Mouse (Mus musculus) left cerebral cortex, postnatal 4 days (tissue): ENCODE results near the gene Adgrv1. TPM values are rescaled to one million over a fixed set of nuclear protein-coding genes. Genes with fewer than 3 reads are reported as not detected.

Experiments
- DNase-seq: peaks from one replicate; pipeline ENCODE4 v3.0.0-alpha.2; 2022
- intact Hi-C: fragments of 180-260 bp; cut with DNase I; formaldehyde crosslinking; loops from one replicate; pipeline ENCODE4 v1.15.1; 2025
- total RNA-seq, 2 experiments: library from RNA; stranded (reverse); gene quantifications; 2 replicates each; pipeline ENCODE4 v1.2.3; 2021

The Adgrv1 gene
- total RNA-seq, 2 experiments from 2014 or later = 8.8 to 9.2 TPM

DNA sequence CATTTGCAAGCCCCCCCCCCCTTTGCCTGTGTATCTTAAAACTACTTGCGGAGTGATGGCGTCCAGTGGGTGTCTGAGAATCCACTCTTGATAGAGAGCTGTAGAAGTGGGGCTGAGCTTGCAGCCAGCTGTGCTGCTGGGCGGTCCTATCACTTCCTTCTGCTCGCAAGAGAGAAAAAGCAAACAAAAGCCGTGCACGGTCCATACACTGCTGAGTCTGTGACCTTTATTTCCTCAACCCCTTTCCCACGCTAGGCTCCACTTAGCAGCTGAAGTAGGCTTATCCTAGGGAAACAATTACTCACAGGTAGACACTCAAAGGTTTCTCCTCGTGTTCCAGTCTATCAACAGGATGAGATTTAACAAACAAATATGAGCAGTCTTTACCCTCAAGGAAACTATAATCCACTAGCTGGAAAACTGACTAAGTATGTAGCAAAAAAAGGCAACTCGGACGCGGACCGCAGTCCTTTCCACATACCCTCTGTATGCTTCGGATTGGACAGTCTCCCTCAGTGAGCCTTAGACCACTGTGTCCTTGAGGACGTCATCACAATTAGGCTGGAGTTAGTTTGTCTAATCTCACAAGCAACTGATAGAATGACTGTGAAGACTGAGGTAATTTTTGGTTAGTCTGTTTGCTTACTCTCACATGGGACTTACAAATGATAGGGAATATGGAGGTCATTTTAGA, 281.3 kb downstream of the Adgrv1 start:
- intact Hi-C loops = no loop called here
- DNase-seq = no peak

GRCm38 (mm10) chr13:81347261-81347980, 285.5 kb downstream of the Adgrv1 start:
- no peak for DNase-seq
- intact Hi-C loops = no loop called here

DNA sequence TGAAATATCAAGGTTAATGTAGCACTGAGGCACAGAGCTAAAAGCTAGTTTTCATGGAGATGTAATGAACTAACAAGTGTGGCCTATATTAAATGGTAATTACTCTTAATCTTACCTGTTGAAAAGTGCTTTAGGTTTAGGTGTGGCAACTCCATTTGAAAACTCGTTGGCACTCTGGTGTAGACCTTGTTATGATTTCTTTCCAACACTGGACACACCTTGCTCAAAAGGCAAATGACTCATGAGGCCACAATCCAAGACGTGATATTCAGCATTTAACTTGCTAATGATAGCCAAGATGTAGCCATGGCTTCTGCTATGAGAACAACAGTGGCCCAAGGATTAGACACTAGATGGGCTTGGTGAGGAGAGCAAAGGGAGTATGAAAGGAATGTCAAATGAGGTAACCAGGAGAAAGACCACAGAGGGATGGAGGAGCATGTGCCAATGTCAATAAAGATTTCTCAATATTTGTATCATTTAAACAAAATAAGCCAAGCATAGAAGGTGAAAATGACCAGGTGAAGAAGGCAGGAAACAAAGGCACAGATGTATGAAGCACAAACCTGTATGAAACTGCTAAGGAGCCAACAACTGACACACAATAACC, 289.9 kb downstream of the Adgrv1 start:
- intact Hi-C loops = no loop called here
- DNase-seq = no peak

GRCm38 (mm10) chr13:81335241-81335640, 297.7 kb downstream of the Adgrv1 start:
- no peak for DNase-seq
- intact Hi-C loops = no loop called here

GRCm38 (mm10) chr13:81332018-81332417, 300.9 kb downstream of the Adgrv1 start:
- DNase-seq = no peak
- intact Hi-C loops = no loop called here

DNA sequence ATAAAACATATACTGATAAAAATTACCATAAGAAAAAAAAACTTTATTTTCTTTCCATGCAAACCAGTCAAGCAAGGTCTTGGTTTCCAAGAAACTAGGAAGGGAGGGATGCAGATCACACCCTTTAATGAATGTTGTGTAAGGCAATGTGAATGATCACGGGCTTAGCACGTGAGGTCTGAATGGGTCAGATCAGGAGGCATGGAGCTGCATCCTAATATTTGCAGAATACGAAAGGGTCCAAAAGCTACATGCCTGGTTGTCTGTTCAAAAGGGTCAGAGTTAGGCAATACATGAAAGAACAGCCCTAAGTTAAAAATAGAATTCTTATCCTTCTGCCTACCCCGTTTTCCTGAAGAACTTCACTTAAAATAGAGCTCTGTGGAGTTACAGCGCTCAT, 303.2 kb downstream of the Adgrv1 start:
- no peak for DNase-seq
- intact Hi-C loops = no loop called here

- intact Hi-C loops = no loop called here
- DNase-seq = no peak
Observed at GRCm38 (mm10) chr13:81328181-81328580, 304.8 kb downstream of the Adgrv1 start.

GRCm38 (mm10) chr13:81325606-81326215, 307.2 kb downstream of the Adgrv1 start:
- DNase-seq = no peak
- intact Hi-C loops = no loop called here

- DNase-seq = no peak
- intact Hi-C loops = no loop called here
Observed at GRCm38 (mm10) chr13:81323546-81324316, 309.2 kb downstream of the Adgrv1 start.

DNA sequence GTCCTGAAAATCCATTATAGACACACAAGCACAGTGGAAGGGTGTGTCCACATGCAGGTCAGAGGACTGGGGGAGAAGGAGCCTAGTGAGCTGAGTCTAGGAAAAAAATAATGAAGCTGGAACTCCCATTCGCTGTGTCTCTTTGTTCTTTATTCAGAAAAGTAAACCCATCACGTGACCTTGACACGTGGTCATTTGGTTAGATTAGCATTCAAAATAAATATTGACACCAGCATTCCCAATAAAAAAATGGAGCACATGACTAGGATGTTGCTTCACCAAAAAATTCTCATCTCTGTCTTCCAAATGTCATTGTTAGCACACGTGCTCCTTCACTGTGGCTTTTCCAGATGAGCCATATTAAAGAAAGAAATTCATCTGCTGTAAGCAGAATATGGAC, 316.4 kb downstream of the Adgrv1 start:
- intact Hi-C loops = loop anchor here (5.0 kb wide), 1 partner anchor 434 kb away; the partner anchor contains the start of gene Arrdc3
- no peak for DNase-seq

DNA sequence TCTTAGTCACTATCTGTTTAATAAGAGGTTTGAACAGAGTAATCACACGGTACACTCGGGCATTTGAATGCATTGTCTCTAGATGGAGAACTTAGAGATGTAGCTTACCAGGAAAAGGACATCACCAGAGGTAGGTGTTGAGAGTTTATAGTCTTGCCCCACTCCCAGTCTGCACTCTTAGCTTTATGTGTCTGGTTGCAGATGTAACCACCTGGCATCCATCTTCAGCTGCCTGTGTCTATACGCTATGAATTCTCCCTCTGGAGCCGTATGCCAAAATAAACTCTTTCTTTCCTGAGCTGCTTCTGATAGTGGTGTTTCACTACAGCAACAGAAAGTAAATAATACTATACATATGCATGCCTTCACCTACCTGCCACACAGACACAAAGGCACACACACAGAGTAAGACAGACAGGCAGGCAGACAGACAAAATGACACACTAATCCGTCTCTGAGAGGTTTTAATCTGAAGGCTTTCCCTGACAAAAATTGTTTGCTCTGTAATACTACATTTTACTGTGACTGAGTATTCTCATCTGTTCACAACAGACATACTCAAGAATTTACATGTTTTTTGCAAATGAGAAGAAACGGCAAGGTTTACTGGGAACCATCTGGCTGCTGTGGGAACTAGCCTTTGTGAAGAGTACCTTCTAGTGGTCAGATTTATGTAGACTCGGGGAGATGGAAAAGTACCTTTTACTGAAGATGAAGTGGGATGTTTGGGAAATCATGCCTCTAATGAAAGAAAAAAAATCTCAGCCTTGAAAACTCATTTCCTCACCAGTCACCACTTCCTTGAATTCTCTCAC, 318.4 kb downstream of the Adgrv1 start:
- DNase-seq = no peak

GRCm38 (mm10) chr13:81312148-81312547, 320.8 kb downstream of the Adgrv1 start:
- DNase-seq = no peak
- intact Hi-C loops = no loop called here

More for the DNA sequence above, 318.4 kb downstream of the Adgrv1 start:
- intact Hi-C loops = loop anchor here (5.0 kb wide), 1 partner anchor 432 kb away; the partner anchor contains the start of gene Arrdc3

DNA sequence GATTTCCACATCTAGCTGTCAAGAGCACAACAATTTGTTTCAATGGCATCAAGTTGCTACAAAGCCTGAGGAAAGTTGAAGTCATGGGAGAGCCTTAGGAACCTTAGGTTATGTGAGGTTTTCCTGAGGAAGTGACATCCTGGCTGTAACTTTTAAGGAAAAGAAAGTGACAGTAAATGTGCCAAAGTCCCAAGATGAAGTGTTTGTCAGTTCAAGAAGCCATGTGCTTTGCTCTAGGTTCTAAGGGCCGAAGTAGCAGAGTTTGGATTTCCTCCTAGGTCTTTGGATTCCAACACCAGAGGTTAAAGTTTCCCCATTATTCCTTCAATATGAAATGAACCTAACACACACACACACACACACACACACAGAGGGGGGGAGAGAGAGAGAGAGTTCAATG, 332.1 kb downstream of the Adgrv1 start:
- intact Hi-C loops = no loop called here
- no peak for DNase-seq

DNA sequence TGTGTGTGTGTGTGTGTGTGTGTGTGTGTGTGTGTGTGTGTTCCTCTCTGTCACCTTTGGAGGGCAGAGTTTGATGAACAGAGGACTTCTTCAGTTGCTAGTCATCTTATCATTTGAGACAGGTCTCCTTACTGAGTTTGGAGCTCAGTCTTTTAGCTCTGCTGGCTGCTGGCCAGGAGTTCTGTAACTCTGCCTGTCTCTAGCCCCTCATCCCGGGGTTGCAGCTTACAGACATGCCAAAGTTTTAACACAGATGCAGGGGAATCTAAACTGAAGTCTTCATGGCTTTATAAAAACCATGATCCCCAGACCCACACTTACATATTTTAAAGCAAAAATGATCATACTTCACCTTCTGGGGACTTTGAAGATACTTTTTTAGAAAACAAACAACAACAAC, 338.8 kb downstream of the Adgrv1 start:
- intact Hi-C loops = no loop called here
- DNase-seq = no peak

DNA sequence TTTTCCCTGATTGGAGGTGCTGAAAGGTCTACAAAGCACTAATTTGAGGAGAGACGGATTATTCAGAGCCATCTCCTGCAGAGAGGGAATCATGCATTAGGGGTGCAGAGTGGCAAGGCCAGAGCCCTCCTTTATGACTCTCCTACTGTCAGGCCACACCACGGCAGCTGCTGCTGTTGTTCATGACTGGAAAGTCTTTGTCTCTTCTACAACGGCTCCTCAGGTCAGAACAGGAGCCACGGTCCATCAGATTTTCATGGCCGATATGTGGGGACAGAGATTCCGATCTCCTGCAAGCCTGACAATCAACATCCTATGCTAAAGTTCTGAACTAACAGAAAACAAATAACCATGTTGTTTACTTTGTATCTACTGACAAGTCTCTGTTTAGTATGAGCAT, 350.8 kb downstream of the Adgrv1 start:
- intact Hi-C loops = no loop called here
- no peak for DNase-seq

- no peak for DNase-seq
- intact Hi-C loops = no loop called here
Observed at GRCm38 (mm10) chr13:81280650-81281229, 352.2 kb downstream of the Adgrv1 start.

DNA sequence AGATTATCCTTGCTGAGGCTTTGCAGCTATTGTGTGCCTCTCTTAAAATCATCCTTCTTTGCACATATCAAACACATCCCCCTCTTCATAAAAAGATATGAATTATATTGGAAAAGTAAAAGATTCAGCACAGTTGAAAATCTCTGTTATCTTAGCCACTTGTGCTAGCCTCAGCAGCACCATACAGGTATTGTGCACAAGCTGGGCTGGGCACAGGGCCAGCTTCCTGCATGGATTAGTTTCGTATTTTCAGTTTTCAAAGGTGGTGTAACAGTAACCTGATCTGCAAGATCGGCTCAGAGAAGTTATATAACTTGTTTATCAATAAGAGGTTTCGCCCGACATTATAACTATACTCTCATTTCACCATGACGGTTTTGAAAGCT, 353.6 kb downstream of the Adgrv1 start:
- no peak for DNase-seq
- intact Hi-C loops = no loop called here

GRCm38 (mm10) chr13:81278669-81279350, 354.1 kb downstream of the Adgrv1 start:
- no peak for DNase-seq

GRCm38 (mm10) chr13:81273837-81274236, 359.1 kb downstream of the Adgrv1 start:
- intact Hi-C loops = no loop called here
- no peak for DNase-seq

More at GRCm38 (mm10) chr13:81278669-81279350, 354.1 kb downstream of the Adgrv1 start:
- intact Hi-C loops = no loop called here
